Mouse (Mus musculus) large intestine, adult 2 months (tissue): ENCODE results near the gene H2afv. TPM values are rescaled to one million over a fixed set of nuclear protein-coding genes. Genes with fewer than 3 reads are reported as not detected.
"Not testable (repeated sequence)": the region's sequence is repeated elsewhere in the genome, so short reads cannot be mapped to it uniquely, and the experiment has no call there.

Experiments
- DNase-seq: peaks from one replicate; pipeline ENCODE4 v3.0.0-alpha.2; 2012; ENCODE audit warnings: low read depth, low spot score
- WGBS: fragments of 180-500 bp; shearing (Covaris S2); methylation state at CpG from one replicate; pipeline ENCODE4 v1.1.7; 2018; 5-methylcytosine and 5-hydroxymethylcytosine counted together
- polyA plus RNA-seq: library from polyadenylated mRNA; depleted of rRNA; stranded (reverse); fragments of >200 nt; gene quantifications from 2 replicates; pipeline ENCODE4 v1.2.3, GENCODE M21; 2012

Gene H2afv
- polyA plus RNA-seq, 1 experiment: 133 TPM

GRCm38 (mm10) chr11:6471493-6471892, 27.2 kb upstream of the H2afv start:
- 0% methylated on average over 1 of the region's 1 CpGs for WGBS

GRCm38 (mm10) chr11:6471054-6471453, 26.8 kb upstream of the H2afv start:
- no peak for DNase-seq
- WGBS: 24% methylated on average over 2 of the region's 2 CpGs

More at GRCm38 (mm10) chr11:6471493-6471892, 27.2 kb upstream of the H2afv start:
- DNase-seq: no peak

GRCm38 (mm10) chr11:6468541-6468940, 24.3 kb upstream of the H2afv start:
- DNase-seq: no peak
- 17% methylated on average over 2 of the region's 2 CpGs for WGBS

GRCm38 (mm10) chr11:6465122-6465521, 20.9 kb upstream of the H2afv start:
- DNase-seq: no peak
- WGBS: 18% methylated on average over 4 of the region's 4 CpGs

GRCm38 (mm10) chr11:6463159-6463837, 19.1 kb upstream of the H2afv start:
- WGBS: 85% methylated on average over 6 of the region's 6 CpGs
- DNase-seq: no peak

- no peak for DNase-seq
- WGBS: 72% methylated on average over 6 of the region's 6 CpGs
These were observed 11.8 kb upstream of the H2afv start for GRCm38 (mm10) chr11:6456083-6456482.

- WGBS: 93% methylated on average over 5 of the region's 5 CpGs
- DNase-seq: not testable (repeated sequence)
These were observed 3.9 kb upstream of the H2afv start for GRCm38 (mm10) chr11:6448155-6448554.

- DNase-seq: no peak
- WGBS: 78% methylated on average over 4 of the region's 4 CpGs
These were observed 3.2 kb upstream of the H2afv start for GRCm38 (mm10) chr11:6447493-6447892.

- DNase-seq: no peak
- WGBS: 60% methylated on average over 7 of the region's 7 CpGs
These were observed 1.7 kb upstream of the H2afv start for GRCm38 (mm10) chr11:6445951-6446350.

GRCm38 (mm10) chr11:6445441-6445840, 1.2 kb upstream of the H2afv start:
- 81% methylated on average over 4 of the region's 4 CpGs for WGBS
- no peak for DNase-seq

- no peak for DNase-seq
- 0% methylated on average over 10 of the region's 10 CpGs for WGBS
These were observed 541 bp downstream of the H2afv start for GRCm38 (mm10) chr11:6443727-6444076.

- 33% methylated on average over 4 of the region's 4 CpGs for WGBS
- DNase-seq: no peak
These were observed 1.1 kb downstream of the H2afv start for GRCm38 (mm10) chr11:6443102-6443501.

GRCm38 (mm10) chr11:6442566-6442965, 1.7 kb downstream of the H2afv start:
- 50% methylated on average over 4 of the region's 4 CpGs for WGBS
- no peak for DNase-seq

- DNase-seq: no peak
- 95% methylated on average over 4 of the region's 4 CpGs for WGBS
These were observed 4.1 kb downstream of the H2afv start for GRCm38 (mm10) chr11:6440171-6440570.

GRCm38 (mm10) chr11:6437667-6438066, 6.6 kb downstream of the H2afv start:
- WGBS: 90% methylated on average over 2 of the region's 2 CpGs

GRCm38 (mm10) chr11:6436442-6436841, 7.8 kb downstream of the H2afv start:
- DNase-seq: no peak
- 73% methylated on average over 8 of the region's 8 CpGs for WGBS

More at GRCm38 (mm10) chr11:6437667-6438066, 6.6 kb downstream of the H2afv start:
- no peak for DNase-seq

- DNase-seq: no peak
- 95% methylated on average over 7 of the region's 7 CpGs for whole genome bisulfite sequencing
These were observed 14.1 kb downstream of the H2afv start for GRCm38 (mm10) chr11:6430186-6430585.

- no peak for DNase-seq
- WGBS: 81% methylated on average over 2 of the region's 2 CpGs
These were observed 23.4 kb downstream of the H2afv start for GRCm38 (mm10) chr11:6420722-6421350.

GRCm38 (mm10) chr11:6420283-6420703, 23.9 kb downstream of the H2afv start:
- WGBS: 6% methylated on average over 1 of the region's 1 CpGs
- DNase-seq: no peak

- not testable (repeated sequence) for DNase-seq
- WGBS: 64% methylated on average over 4 of the region's 4 CpGs
These were observed 25.1 kb downstream of the H2afv start for GRCm38 (mm10) chr11:6419156-6419555.

- no peak for DNase-seq
- WGBS: 74% methylated on average over 5 of the region's 5 CpGs
These were observed 25.5 kb downstream of the H2afv start for GRCm38 (mm10) chr11:6418751-6419150.
